Mouse (Mus musculus) brain, embryonic 14.5 days (tissue): Measurements from ENCODE around the gene Eif4e1b. TPM values are rescaled to one million over a fixed set of nuclear protein-coding genes. Genes with fewer than 3 reads are reported as not detected.

Source experiments
- DNase-seq: peaks from one replicate; pipeline ENCODE4 v3.0.0-alpha.2; 2011; ENCODE audit warnings: low read depth
- CTCF ChIP-seq: fragments of 200-500 bp; IDR thresholded peaks from 2 replicates; pipeline ENCODE4 v1.5.1; 2012; ENCODE audit warnings: inconsistent platforms, mild to moderate bottlenecking, moderate library complexity, borderline replicate concordance; ENCODE audit not compliant: insufficient read depth, insufficient read length; ENCODE audit errors: extremely low read depth
- POLR2A ChIP-seq: fragments of 200-500 bp; IDR thresholded peaks from 2 replicates; pipeline ENCODE4 v1.6.1; 2012; ENCODE audit warnings: mild to moderate bottlenecking, inconsistent platforms, borderline replicate concordance; ENCODE audit not compliant: poor library complexity, insufficient read depth, insufficient read length, severe bottlenecking; ENCODE audit errors: extremely low read depth
- polyA plus RNA-seq: library from polyadenylated mRNA; depleted of rRNA; stranded (reverse); fragments of >200 nt; gene quantifications from 2 replicates; pipeline ENCODE4 v1.2.3, GENCODE M21; 2012; rRNA removed

The Eif4e1b gene
- polyA plus RNA-seq, 1 experiment: not detected

GRCm38 (mm10) chr13:54837471-54837889 is 53.7 kb downstream of the Eif4e1b start:
- DNase-seq: peak; percentile 73
- no peak for TF ChIP-seq POLR2A
- no peak for TF ChIP-seq CTCF

Other genes with a start within 250 kb of the Eif4e1b start
- 172 and 184 TPM in 2 replicates for gene 4833439L19Rik, start 218.6 kb upstream of the Eif4e1b start, polyA plus RNA-seq
- gene Arl10, start 209.0 kb upstream of the Eif4e1b start, polyA plus RNA-seq: 86.2 and 95.5 TPM in 2 replicates
- 29.8 and 30.8 TPM in 2 replicates for gene Nop16, start 193.9 kb upstream of the Eif4e1b start, polyA plus RNA-seq
- 140 and 169 TPM in 2 replicates for gene Higd2a, start 193.8 kb upstream of the Eif4e1b start, polyA plus RNA-seq
- gene Cltb, start 172.7 kb upstream of the Eif4e1b start, polyA plus RNA-seq: 76.1 and 109 TPM in 2 replicates
- gene Faf2, start 162.2 kb upstream of the Eif4e1b start, polyA plus RNA-seq: 36.9 and 47.0 TPM in 2 replicates
- 197 and 215 TPM in 2 replicates for gene Rnf44, start 90.1 kb upstream of the Eif4e1b start, polyA plus RNA-seq
- gene Cdhr2, start 82.5 kb upstream of the Eif4e1b start, polyA plus RNA-seq: 0.05 and 0.16 TPM in 2 replicates
- 77.7 and 109 TPM in 2 replicates for gene Gprin1, start 34.1 kb upstream of the Eif4e1b start, polyA plus RNA-seq
- gene Sncb, start 17.4 kb upstream of the Eif4e1b start, polyA plus RNA-seq: 45.8 and 73.6 TPM in 2 replicates
- 14.4 and 23.1 TPM in 2 replicates for gene Tspan17, start 5.4 kb downstream of the Eif4e1b start, polyA plus RNA-seq
- gene Unc5a, start 165.4 kb downstream of the Eif4e1b start, polyA plus RNA-seq: 29.2 and 29.7 TPM in 2 replicates
- 0.90 and 1.1 TPM in 2 replicates for gene Hk3, start 237.4 kb downstream of the Eif4e1b start, polyA plus RNA-seq